In genomic region chr10:4380748-4381147, GRCm38 (mm10) we compare ENCODE assay signal across 18 mouse cellular contexts.
"Had no signal": no experiment of that assay in that cellular context is flagged by ENCODE, and none has a peak within 500 bp of the region (broad histone marks: within the 10 kb centered on the region; RNA-seq: fewer than 3 reads in every experiment).

No protein-coding gene starts in this region.

- DNase-seq: lung, embryonic 14.5 days; lung, postnatal 10 days; lung, postnatal 4 days; midbrain, embryonic 14.5 days; retina, postnatal 1 day; right cerebral cortex, adult 18-20 months; right cerebral cortex, postnatal 25 days; right cerebral cortex, postnatal 4 days; spleen, adult 18-20 months; thymus, adult 18-20 months; thymus, postnatal 14 days; thymus, postnatal 36 days had no signal

- H3K4me3 ChIP-seq: midbrain, embryonic 10.5 days; midbrain, embryonic 12.5 days; myocyte; neural tube, embryonic 13.5 days; neural tube, embryonic 15.5 days had no signal

- H3K9me3 ChIP-seq: midbrain, embryonic 10.5 days; midbrain, embryonic 12.5 days; neural tube, embryonic 13.5 days; neural tube, embryonic 15.5 days had no signal

- H3K9ac ChIP-seq: lung, embryonic 14.5 days; midbrain, embryonic 12.5 days; neural tube, embryonic 13.5 days; neural tube, embryonic 15.5 days had no signal

- H3K27me3 ChIP-seq: midbrain, embryonic 12.5 days; neural tube, embryonic 13.5 days; neural tube, embryonic 15.5 days had no signal

- H3K4me2 ChIP-seq: lung, embryonic 14.5 days; midbrain, embryonic 12.5 days; neural tube, embryonic 13.5 days; neural tube, embryonic 15.5 days had no signal

- H3K36me3 ChIP-seq: midbrain, embryonic 10.5 days; midbrain, embryonic 12.5 days; neural tube, embryonic 13.5 days; neural tube, embryonic 15.5 days had no signal

- H3K27ac ChIP-seq: midbrain, embryonic 10.5 days; midbrain, embryonic 12.5 days; neural tube, embryonic 13.5 days; neural tube, embryonic 15.5 days had no signal

- ATAC-seq: midbrain, embryonic 16.5 days had no signal
